Mouse (Mus musculus): Measurements from ENCODE around the gene Rrbp1.

GRCm38 (mm10) chr2:144014051-144014450 is 3.0 kb upstream of the Rrbp1 start:
- TF ChIP-seq CTCF (IDR thresholded peaks at IDR 0.05 in 2 of 3, conservative IDR thresholded peaks at IDR 0.05 in 1 of 3; ENCODE audit: control insufficient read depth in 1 of 3, insufficient read depth in 1 of 3, low read depth in 2 of 3, low read length in 3 of 3, poor library complexity in 1 of 3, severe bottlenecking in 1 of 3) = no peak
- TF ChIP-seq POLR2A (IDR thresholded peaks at IDR 0.05; ENCODE audit: control insufficient read depth in 1 of 2, insufficient read depth in 1 of 2, low read depth in 1 of 2, low read length in 2 of 2, poor library complexity in 1 of 2) = no peak
- no peak for TF ChIP-seq EP300 (IDR thresholded peaks at IDR 0.05; ENCODE audit: low read depth in 1 of 2, low read length in 2 of 2)
- TF ChIP-seq TCF12 (IDR thresholded peaks at IDR 0.05; ENCODE audit: low read depth, low read length) = no peak
- TF ChIP-seq MAX (IDR thresholded peaks at IDR 0.05; ENCODE audit: low read length) = no peak
- TF ChIP-seq ZMIZ1 (IDR thresholded peaks at IDR 0.05; ENCODE audit: low read depth, low read length) = no peak
